Mouse (Mus musculus) limb, embryonic 12.5 days (tissue): ENCODE measurements around the gene Ablim2. TPM values are rescaled to one million over a fixed set of nuclear protein-coding genes. Genes with fewer than 3 reads are reported as not detected.

Experiments
- ATAC-seq: fragments of 200-750 bp; cut with Nextera tagmentation; 2 replicates; pipeline ENCODE4 v1.8.0; 2017; ENCODE audit warnings: low read depth, moderate TSS enrichment; ENCODE audit not compliant: insufficient number of reproducible peaks, insufficient read depth, low FRiP score, low TSS enrichment
- H3K27ac ChIP-seq: fragments of 300-500 bp; sonication (generic); 2 replicates; pipeline ENCODE4 v1.5.1; 2016; ENCODE audit warnings: mild to moderate bottlenecking, moderate library complexity
- H3K27me3 ChIP-seq: fragments of 300-500 bp; sonication (generic); 2 replicates; pipeline ENCODE4 v1.6.1; 2016; ENCODE audit warnings: mild to moderate bottlenecking, moderate library complexity
- H3K36me3 ChIP-seq: fragments of 300-500 bp; sonication (generic); 2 replicates; pipeline ENCODE4 v1.6.1; 2016; ENCODE audit warnings: mild to moderate bottlenecking, moderate library complexity
- H3K4me1 ChIP-seq: fragments of 300-500 bp; sonication (generic); replicated peaks from 2 replicates; pipeline ENCODE4 v1.6.1; 2016
- H3K4me2 ChIP-seq: fragments of 300-500 bp; sonication (generic); 2 replicates; pipeline ENCODE4 v1.6.1; 2016; ENCODE audit warnings: mild to moderate bottlenecking, moderate library complexity
- H3K4me3 ChIP-seq: fragments of 300-500 bp; sonication (generic); replicated peaks from 2 replicates; pipeline ENCODE4 v1.5.1; 2016; ENCODE audit warnings: mild to moderate bottlenecking
- H3K9ac ChIP-seq: fragments of 300-500 bp; sonication (generic); replicated peaks from 2 replicates; pipeline ENCODE4 v1.6.1; 2016; ENCODE audit warnings: mild to moderate bottlenecking, moderate library complexity
- H3K9me3 ChIP-seq: fragments of 300-500 bp; sonication (generic); 2 replicates; pipeline ENCODE4 v1.6.1; 2016; ENCODE audit warnings: mild to moderate bottlenecking, moderate library complexity
- WGBS: fragments of 180-500 bp; shearing (Covaris S2); methylation state at CpG from one replicate; pipeline ENCODE4 v1.1.7; 2016; 5-methylcytosine and 5-hydroxymethylcytosine counted together
- polyA plus RNA-seq: library from polyadenylated mRNA; unstranded; fragments of >200 nt; fragmentation: Nextera tagmentation; extraction: Ambion mirVana; gene quantifications from 2 replicates; pipeline ENCODE4 v1.2.1, GENCODE M21; 2016

The Ablim2 gene
- polyA plus RNA-seq, 1 experiment from 2014 or later, result 1.1 TPM

DNA sequence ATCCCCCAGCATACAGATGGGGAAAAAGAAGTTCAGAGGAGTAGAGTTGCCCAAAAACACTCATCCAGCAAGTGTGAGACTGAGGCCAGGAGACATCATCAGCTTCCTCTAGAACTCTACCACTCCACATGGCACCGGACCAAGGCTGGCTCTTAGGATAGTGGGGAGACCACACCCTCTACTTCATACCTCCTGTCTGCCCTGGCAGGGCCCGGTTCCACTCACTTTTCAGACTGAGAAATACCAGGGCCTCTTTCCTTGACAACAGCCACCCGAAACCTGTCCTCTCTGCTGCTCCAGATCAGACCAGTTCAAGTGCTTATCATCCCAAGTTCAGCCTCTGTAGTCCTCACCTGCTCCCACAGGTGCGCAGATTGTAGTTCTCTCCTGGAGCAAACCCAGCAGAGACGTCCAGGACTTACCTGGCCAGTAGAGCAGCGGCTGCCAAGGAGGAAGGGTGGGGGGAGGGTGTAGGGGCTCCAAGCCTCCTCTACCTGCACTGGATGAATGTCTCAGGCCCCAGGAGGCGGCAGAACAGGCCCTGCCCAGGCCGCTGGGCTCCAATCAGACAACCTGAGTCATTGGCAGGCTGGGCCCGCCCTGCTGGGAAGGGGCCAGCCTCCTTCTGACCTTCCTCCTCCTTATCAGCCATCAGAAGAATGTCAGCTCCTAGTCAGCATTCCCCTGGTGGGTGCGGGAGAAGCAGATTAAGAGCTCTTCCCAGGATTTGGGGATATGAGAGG, 18.0 kb upstream of the Ablim2 start, which contains the start of gene Sh3tc1:
Gene Sh3tc1, minus strand, starts transcription at position 452 of the 743 bp plus-strand sequence.
- no peak within 1 kb of the TSS for H3K4me2 ChIP-seq
- H3K9me3 ChIP-seq, result no peaks in the 10 kb centered on the region
- WGBS, result 15% methylated on average over 10 of the region's 10 CpGs
- no peak within 1 kb of the TSS for H3K27ac ChIP-seq
- H3K36me3 ChIP-seq, result no peaks in the 10 kb centered on the region
- 0 out of 2 replicates have a peak, but pooled peaks cover 4% of the 10 kb centered on the region for H3K4me1 ChIP-seq
- H3K9ac ChIP-seq, result no peak within 1 kb of the TSS
- peaks cover 43% of the 10 kb centered on the region for H3K27me3 ChIP-seq
- no peak within 1 kb of the TSS for H3K4me3 ChIP-seq
- ATAC-seq, result no peak

DNA sequence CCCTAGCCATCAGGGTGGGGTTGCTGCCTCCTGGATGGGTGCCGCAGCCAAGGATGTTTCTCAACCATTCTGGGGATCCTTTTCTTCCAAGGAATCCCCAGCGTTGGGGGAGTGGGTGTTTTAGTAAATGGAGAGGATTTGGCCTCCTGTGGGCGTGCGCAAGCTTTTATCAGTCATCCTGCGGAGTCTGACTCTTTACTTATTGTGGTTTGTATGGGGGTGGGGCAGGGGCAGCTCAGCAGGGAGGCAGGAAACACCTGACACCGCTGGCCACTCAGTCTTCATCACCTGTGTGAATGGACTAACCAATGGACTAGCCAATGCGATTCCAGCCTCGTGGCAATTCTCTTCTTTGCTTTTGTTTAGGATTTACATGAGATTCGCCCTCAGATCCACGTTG, 17.0 kb upstream of the Ablim2 start:
- Histone ChIP-seq H3K27ac (no peak overlapping the region), H3K9me3 (no peaks in the 10 kb centered on the region), H3K4me1 (0 out of 2 replicates have a peak, but pooled peaks cover 4% of the 10 kb centered on the region), H3K4me3 (no peak overlapping the region), H3K27me3 (peaks cover 43% of the 10 kb centered on the region), H3K4me2 (no peak overlapping the region), H3K9ac (no peak overlapping the region), H3K36me3 (no peaks in the 10 kb centered on the region)
- no peak for ATAC-seq
- WGBS, result 10% methylated on average over 10 of the region's 10 CpGs

DNA sequence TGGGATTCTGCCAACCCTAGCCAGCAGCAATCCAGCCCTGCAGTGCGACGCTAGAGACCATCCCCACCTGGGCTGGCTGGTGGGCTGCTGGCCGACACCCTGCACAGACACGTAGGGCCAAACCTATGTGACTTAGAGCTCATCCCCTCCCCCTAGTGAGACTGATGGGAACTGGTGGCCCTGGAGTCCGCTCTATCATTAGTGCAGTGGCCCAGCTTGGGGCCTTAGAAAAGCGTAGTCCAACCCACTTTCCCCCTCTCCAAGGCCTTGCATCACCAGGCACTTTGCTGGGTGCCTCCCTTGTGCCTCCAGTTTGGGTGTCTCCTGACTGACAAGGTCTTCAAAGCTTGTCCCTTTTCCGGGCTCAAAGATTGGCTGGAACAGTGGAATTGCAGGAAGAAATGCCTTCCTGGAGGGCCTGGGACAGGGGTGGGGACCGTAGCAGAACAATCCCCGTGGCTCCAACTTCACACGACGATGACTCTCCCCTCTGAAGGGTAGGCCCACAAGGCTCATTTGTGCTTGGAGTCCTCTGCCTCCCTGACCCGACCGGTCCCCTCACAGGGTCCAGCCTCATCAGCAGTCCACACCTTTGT, 16.4 kb upstream of the Ablim2 start:
- H3K9me3 ChIP-seq, result no peaks in the 10 kb centered on the region
- H3K4me1 ChIP-seq, result 0 out of 2 replicates have a peak, but pooled peaks cover 4% of the 10 kb centered on the region
- 44% methylated on average over 13 of the region's 13 CpGs for WGBS

DNA sequence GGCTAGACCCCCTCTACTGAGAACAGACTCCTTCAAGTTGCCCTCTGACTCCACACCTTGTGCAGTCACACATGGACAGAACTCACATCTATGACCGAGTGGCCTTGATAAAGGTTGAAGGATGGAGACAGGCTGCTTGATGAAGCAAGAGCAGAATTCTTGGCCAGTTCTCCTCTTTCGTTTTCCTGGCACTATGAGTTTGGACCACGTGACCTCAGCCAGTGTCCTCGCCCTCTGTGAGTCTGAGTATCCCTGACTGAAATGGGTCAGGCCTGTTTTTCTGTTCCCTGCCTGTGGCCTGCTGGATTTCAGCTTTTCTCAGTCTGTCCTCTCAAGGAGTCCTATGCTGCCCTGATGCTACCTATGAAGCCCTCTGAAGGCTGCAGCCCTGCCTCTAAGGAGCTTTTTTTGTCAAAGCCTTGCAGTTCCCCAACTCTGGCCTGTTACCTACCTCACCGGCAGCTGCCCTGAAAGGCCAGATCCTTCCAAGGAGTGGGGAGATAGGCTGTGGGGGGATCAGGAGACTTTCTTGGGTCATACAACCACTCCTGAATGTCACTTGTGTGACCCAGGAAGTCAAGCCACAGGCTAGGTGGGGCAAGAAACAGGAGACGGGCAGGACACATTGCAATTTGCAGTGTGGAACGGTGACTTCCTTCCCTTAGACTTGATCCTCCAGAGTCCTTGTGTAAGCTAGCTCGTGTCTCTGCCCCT, 14.3 kb upstream of the Ablim2 start:
- Histone ChIP-seq H3K4me2 (no peak overlapping the region), H3K9ac (no peak overlapping the region), H3K27me3 (peaks cover 38% of the 10 kb centered on the region), H3K9me3 (no peaks in the 10 kb centered on the region), H3K36me3 (no peaks in the 10 kb centered on the region), H3K4me1 (no peaks in the 10 kb centered on the region), H3K27ac (no peak overlapping the region), H3K4me3 (no peak overlapping the region)
- no peak for ATAC-seq
- WGBS, result 79% methylated on average over 8 of the region's 8 CpGs

More for the DNA sequence above, 16.4 kb upstream of the Ablim2 start:
- Histone ChIP-seq H3K4me3 (no peak overlapping the region), H3K9ac (no peak overlapping the region), H3K4me2 (no peak overlapping the region), H3K36me3 (no peaks in the 10 kb centered on the region), H3K27me3 (peaks cover 43% of the 10 kb centered on the region), H3K27ac (no peak overlapping the region)
- no peak for ATAC-seq

DNA sequence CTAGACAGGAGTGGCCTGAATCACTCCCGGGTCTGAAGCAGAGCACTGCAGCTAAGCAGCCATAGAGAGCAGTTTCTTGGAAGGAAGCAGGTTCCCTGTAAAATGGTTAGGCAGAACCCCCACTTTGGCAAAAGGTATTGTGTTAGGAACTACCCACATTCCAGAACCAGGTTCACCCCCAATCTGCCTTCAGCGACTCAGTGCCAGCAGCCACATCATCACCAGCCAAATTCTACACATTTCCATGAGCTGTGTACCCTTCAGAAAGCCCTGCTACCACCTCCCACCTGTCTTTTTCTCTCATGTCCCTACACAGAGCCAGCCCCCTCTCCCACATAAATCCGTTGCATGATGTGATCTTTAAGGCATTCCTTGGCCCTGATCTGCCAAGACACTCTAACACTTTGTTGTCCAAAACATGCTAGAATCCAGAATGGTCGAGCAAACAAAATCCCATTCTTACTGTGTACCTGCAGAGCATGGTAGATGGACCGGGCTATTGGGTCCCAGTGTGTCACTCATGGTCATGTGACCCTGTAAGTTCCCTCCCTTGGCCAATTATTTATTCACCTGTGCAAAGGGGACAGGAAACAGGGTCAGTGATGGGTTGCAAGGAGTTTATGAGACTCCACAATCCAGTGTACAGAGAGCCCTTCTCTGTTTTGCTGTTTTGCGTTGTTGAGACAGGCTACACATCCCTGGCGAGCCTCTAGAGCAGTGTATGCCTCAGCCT, 13.5 kb upstream of the Ablim2 start:
- no peak overlapping the region for H3K4me3 ChIP-seq
- 78% methylated on average over 7 of the region's 7 CpGs for whole genome bisulfite sequencing

DNA sequence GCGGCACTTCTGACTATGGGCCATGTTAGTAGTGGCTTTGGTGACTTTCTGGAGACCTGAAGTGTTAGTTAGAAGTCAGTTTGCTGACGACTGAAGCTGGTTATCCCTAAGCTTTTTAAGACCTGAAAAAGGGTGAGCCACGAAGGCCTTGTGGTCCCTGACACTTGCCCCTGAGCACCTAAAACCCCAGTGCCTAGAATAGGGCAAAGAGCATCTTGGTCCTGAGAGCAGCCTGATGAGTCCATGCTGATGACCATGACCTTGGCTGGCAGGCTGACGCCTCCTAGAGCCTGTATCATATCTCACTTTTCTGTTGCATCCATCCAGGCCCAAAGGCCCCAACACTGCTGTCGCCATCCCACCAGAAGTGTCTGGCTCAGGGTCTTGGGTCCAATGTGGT, 12.3 kb upstream of the Ablim2 start:
- Histone ChIP-seq H3K4me3 (no peak overlapping the region), H3K9ac (no peak overlapping the region), H3K4me2 (no peak overlapping the region), H3K4me1 (no peaks in the 10 kb centered on the region), H3K27me3 (peaks cover 18% of the 10 kb centered on the region), H3K36me3 (no peaks in the 10 kb centered on the region), H3K9me3 (no peaks in the 10 kb centered on the region), H3K27ac (no peak overlapping the region)
- WGBS, result 80% methylated on average over 5 of the region's 5 CpGs
- ATAC-seq, result no peak

More for the DNA sequence above, 13.5 kb upstream of the Ablim2 start:
- Histone ChIP-seq H3K9me3 (no peaks in the 10 kb centered on the region), H3K27ac (no peak overlapping the region), H3K36me3 (no peaks in the 10 kb centered on the region), H3K4me1 (no peaks in the 10 kb centered on the region), H3K27me3 (peaks cover 30% of the 10 kb centered on the region), H3K4me2 (no peak overlapping the region), H3K9ac (no peak overlapping the region)
- ATAC-seq, result no peak

DNA sequence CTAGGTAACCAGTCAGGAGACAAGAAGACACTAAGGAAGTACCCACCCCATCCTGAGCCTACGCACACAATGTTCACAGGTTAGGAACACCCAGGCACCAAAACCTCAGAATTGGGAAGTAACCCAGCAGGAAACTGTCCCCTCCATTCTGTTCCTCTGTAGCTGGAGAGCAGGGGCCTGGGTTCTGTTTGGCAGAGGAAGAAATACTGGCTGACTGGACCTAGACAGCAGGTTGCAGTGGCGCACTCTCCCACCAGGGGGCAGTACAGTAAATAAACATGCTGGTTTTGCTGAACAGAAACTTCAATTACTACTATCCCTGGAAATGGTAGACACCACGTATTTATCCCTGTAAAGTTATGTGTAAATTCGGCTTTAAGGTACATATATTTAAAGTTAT, 10.8 kb upstream of the Ablim2 start:
- H3K9me3 ChIP-seq, result no peaks in the 10 kb centered on the region
- H3K4me1 ChIP-seq, result no peaks in the 10 kb centered on the region
- H3K4me3 ChIP-seq, result no peak overlapping the region
- WGBS, result 27% methylated on average over 4 of the region's 4 CpGs
- H3K27ac ChIP-seq, result no peak overlapping the region
- no peak overlapping the region for H3K9ac ChIP-seq
- peaks cover 3% of the 10 kb centered on the region for H3K27me3 ChIP-seq
- no peak for ATAC-seq
- no peaks in the 10 kb centered on the region for H3K36me3 ChIP-seq
- no peak overlapping the region for H3K4me2 ChIP-seq

DNA sequence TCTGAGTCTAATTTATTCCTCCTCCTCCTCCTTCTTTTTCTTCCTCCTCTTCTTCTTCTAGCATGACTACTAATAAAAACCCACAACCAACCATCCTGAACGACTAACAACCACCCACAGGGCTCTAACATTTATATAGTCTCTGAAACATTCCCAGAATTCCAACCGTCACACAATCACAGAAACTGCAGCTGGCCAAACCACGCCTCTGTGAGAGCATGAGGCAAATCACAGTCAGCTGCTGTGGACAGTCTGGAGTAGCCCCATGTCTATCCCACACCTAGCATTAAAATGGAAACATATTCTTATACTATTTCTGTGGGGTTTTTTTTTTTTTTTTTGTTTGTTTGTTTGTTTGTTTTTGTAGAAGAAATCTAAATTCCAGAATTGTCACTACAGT, 8.3 kb upstream of the Ablim2 start:
- Histone ChIP-seq H3K27ac (no peak overlapping the region), H3K4me1 (no peaks in the 10 kb centered on the region), H3K4me3 (no peak overlapping the region), H3K4me2 (no peak overlapping the region), H3K36me3 (no peaks in the 10 kb centered on the region), H3K9ac (no peak overlapping the region), H3K9me3 (no peaks in the 10 kb centered on the region), H3K27me3 (no peaks in the 10 kb centered on the region)
- WGBS, result 46% methylated on average over 3 of the region's 3 CpGs
- no peak for ATAC-seq

DNA sequence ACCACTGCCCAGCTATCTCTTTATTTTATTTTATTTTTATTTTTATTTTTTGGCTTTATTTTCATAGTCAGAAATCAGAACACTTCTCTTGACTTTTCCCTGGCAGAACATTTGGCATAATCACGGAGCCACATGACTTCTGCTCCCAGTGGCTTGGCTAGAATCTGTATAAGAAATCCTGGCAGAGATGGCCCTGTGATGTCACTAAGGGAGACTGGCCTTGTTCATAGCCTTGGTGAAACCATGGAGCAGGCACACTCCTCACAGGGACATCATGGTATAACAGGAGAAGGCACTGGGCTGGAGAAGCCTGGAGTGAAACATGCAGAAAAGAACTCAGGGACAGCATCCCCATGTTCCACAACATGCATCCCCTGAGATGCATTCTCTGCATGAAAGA, 7.7 kb upstream of the Ablim2 start:
- no peak overlapping the region for H3K27ac ChIP-seq
- H3K9me3 ChIP-seq, result no peaks in the 10 kb centered on the region
- no peak for ATAC-seq
- no peak overlapping the region for H3K9ac ChIP-seq
- no peaks in the 10 kb centered on the region for H3K36me3 ChIP-seq
- H3K4me2 ChIP-seq, result no peak overlapping the region
- no peak overlapping the region for H3K4me3 ChIP-seq
- H3K4me1 ChIP-seq, result no peaks in the 10 kb centered on the region
- 86% methylated on average over 1 of the region's 1 CpGs for WGBS
- no peaks in the 10 kb centered on the region; the same call in 1 of the 2 replicates for H3K27me3 ChIP-seq

DNA sequence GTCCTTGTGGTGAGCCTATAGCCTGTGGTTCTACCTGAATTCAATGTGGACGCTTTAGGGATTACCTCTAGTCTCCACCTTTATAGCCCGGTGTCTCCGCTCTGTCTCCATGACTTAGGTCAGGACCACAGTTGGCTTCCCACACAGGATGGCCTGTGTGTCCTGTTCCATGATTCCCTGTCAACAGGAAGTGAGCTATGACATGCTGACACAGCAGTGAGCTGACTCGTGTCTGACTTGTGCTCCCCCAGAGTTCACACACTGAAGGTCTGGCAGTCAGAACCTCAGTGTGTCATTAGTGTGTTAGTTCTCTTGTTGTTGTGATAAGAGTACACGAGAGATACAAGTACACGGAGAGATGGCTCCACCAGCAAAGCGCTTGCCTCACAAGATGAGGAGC, 6.7 kb upstream of the Ablim2 start:
- peaks cover 5% of the 10 kb centered on the region; the same call in 1 of the 2 replicates for H3K27me3 ChIP-seq
- no peak for ATAC-seq
- H3K4me3 ChIP-seq, result no peak overlapping the region
- no peaks in the 10 kb centered on the region for H3K9me3 ChIP-seq
- no peak overlapping the region for H3K27ac ChIP-seq
- H3K36me3 ChIP-seq, result no peaks in the 10 kb centered on the region
- no peaks in the 10 kb centered on the region for H3K4me1 ChIP-seq
- H3K9ac ChIP-seq, result no peak overlapping the region
- 84% methylated on average over 7 of the region's 7 CpGs for WGBS
- H3K4me2 ChIP-seq, result no peak overlapping the region
